Mouse (Mus musculus) stomach, postnatal 0 days (tissue): ENCODE data around the gene Alkbh8. TPM values are rescaled to one million over a fixed set of nuclear protein-coding genes. Genes with fewer than 3 reads are reported as not detected.
"Not testable (repeated sequence)": the region's sequence is repeated elsewhere in the genome, so short reads cannot be mapped to it uniquely, and the experiment has no call there.

Source experiments
- ATAC-seq: fragments of 200-750 bp; cut with Nextera tagmentation; 2 replicates; pipeline ENCODE4 v1.8.0; 2017; ENCODE audit not compliant: low FRiP score, low TSS enrichment
- DNase-seq: peaks from one replicate; pipeline ENCODE4 v3.0.0-alpha.2; 2016; ENCODE audit warnings: low spot score
- H3K27ac ChIP-seq: fragments of 300-500 bp; sonication (generic); replicated peaks from 2 replicates; pipeline ENCODE4 v1.5.1; 2014; ENCODE audit warnings: mild to moderate bottlenecking, control low read depth
- H3K27me3 ChIP-seq: fragments of 300-500 bp; sonication (generic); 2 replicates; pipeline ENCODE4 v1.6.1; 2014; ENCODE audit warnings: low read length; ENCODE audit not compliant: control insufficient read depth, insufficient read depth
- H3K36me3 ChIP-seq: fragments of 300-500 bp; sonication (generic); 2 replicates; pipeline ENCODE4 v1.6.1; 2014; ENCODE audit warnings: low read length, mixed read lengths; ENCODE audit not compliant: control insufficient read depth, insufficient read depth
- H3K4me1 ChIP-seq: fragments of 300-500 bp; sonication (generic); replicated peaks from 2 replicates; pipeline ENCODE4 v1.6.1; 2014; ENCODE audit warnings: antibody characterized with exemption; ENCODE audit not compliant: control insufficient read depth, insufficient read depth
- H3K4me2 ChIP-seq: fragments of 300-500 bp; sonication (generic); replicated peaks from 2 replicates; pipeline ENCODE4 v1.6.1; 2014; ENCODE audit warnings: low read depth, mild to moderate bottlenecking, control low read depth, moderate library complexity
- H3K4me3 ChIP-seq: fragments of 300-500 bp; sonication (generic); 2 replicates; pipeline ENCODE4 v1.5.1; 2014; ENCODE audit warnings: low read depth, low read length, control low read depth
- H3K9ac ChIP-seq: fragments of 300-500 bp; sonication (generic); 2 replicates; pipeline ENCODE4 v1.6.1; 2014; ENCODE audit warnings: mild to moderate bottlenecking, low read length, control low read depth, mixed read lengths
- H3K9me3 ChIP-seq: fragments of 300-500 bp; sonication (generic); 2 replicates; pipeline ENCODE4 v1.6.1; 2016; ENCODE audit warnings: low read length; ENCODE audit not compliant: control insufficient read depth
- CTCF ChIP-seq: IDR thresholded peaks from 2 replicates; pipeline ENCODE4 v1.5.1; 2016; ENCODE audit warnings: antibody characterized with exemption, low read depth, mild to moderate bottlenecking, moderate library complexity
- EP300 ChIP-seq: optimal IDR thresholded peaks from 2 replicates; pipeline ENCODE3; 2016; ENCODE audit warnings: antibody characterized with exemption
- WGBS: fragments of 180-500 bp; shearing (Covaris S2); extraction: QIAGEN DNeasy Blood & Tissue Kit; methylation state at CpG from one replicate; pipeline ENCODE4 v1.1.7; 2014; 5-methylcytosine and 5-hydroxymethylcytosine counted together
- polyA plus RNA-seq: library from polyadenylated mRNA; unstranded; fragments of >200 nt; fragmentation: Nextera tagmentation; extraction: Ambion mirVana; gene quantifications from 2 replicates; pipeline ENCODE4 v1.2.1, GENCODE M21; 2015

Gene Alkbh8
- polyA plus RNA-seq: 7.9 and 8.7 TPM in 2 replicates

DNA sequence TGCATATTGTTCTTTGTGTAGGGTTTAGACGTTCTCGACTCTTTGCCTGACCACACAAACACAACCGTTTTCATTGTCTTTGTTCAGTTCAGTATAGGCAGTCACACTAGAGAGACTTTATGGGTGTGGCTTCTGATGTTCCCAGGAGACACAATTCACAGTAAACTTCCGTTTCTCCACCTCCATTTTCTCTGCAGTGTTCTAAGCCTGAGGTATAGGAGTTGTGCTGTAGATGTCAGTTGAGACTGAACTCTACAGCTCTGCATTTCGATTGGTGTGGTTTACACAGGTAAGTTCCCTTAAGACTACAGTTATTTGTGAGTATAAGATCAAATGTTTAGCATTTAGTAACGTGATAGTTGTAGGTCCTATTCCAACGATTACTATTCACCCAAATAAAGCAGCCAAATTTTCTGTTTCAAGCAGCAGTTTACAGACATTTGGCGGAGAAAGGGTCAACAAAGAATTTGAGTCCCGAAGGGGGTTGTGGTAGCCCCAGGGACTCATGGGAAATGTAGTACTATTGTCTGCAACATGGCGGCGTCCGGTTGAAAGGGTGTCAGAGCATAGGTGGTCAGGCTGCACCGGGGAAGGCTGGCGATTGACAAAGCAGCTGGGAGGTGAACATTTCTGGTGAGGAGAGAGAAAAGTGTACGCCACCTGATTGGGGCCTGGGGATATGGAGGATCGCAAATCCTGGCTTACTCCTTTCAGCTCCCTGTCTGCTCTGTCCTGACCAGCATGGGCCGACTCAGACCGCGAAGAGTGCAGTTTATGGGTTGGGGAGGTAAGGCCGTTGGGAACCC, at the start of gene Alkbh8:
TSS of gene Alkbh8 (plus strand) at position 179 of the 806 bp plus-strand sequence.
- peak; percentile 96 for ATAC-seq
- peak; percentile 81 for DNase-seq
- Histone ChIP-seq H3K4me3 (peak within 1 kb of the TSS; percentile 81), H3K9ac (peak within 1 kb of the TSS; percentile 74), H3K4me1 (no peaks in the 10 kb centered on the region), H3K4me2 (peak within 1 kb of the TSS; percentile 72), H3K36me3 (no peaks in the 10 kb centered on the region; the same call in 1 of the 2 replicates), H3K27me3 (no peaks in the 10 kb centered on the region), H3K27ac (0 out of 2 replicates have a peak within 1 kb of the TSS, but pooled peaks have one; percentile 26), H3K9me3 (no peaks in the 10 kb centered on the region)
- 4% methylated on average over 20 of the region's 20 CpGs for WGBS
- TF ChIP-seq CTCF (peak; percentile 48), EP300 (no peak)

DNA sequence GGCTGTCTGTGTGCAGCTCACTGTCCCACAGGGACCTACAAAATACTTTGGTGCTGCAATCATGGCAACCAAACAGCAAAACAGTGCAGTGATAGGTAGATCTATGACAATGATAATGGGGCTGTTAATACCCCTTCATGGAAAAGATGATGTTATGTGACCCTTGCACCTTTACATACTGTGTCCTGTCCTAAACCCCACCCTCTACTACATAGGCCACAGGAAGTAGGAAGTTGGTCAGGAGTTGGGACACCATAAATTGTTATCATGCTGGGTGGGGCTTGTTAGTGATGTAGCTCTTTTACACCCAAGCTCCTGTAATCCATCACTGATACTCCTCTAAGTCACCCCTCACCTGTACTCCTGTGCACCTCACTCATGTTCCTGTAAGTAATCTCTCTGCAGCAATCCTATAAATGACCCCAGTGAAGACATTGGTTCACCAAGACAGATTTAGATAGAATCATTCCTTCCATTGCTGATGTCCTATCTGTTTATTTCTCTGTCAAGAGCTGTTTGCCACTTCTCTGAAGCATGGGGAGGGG, 25.6 kb upstream of the Alkbh8 start:
- H3K4me1 ChIP-seq: no peaks in the 10 kb centered on the region
- TF ChIP-seq CTCF: no peak
- TF ChIP-seq EP300: no peak
- H3K27ac ChIP-seq: no peak overlapping the region
- no peak overlapping the region for H3K4me3 ChIP-seq
- H3K4me2 ChIP-seq: no peak overlapping the region
- no peaks in the 10 kb centered on the region for H3K27me3 ChIP-seq
- H3K9me3 ChIP-seq: no peaks in the 10 kb centered on the region
- no peaks in the 10 kb centered on the region for H3K36me3 ChIP-seq
- no peak for DNase-seq
- peak; percentile 67; the same call in 1 of the 2 replicates for ATAC-seq
- no peak overlapping the region for H3K9ac ChIP-seq

DNA sequence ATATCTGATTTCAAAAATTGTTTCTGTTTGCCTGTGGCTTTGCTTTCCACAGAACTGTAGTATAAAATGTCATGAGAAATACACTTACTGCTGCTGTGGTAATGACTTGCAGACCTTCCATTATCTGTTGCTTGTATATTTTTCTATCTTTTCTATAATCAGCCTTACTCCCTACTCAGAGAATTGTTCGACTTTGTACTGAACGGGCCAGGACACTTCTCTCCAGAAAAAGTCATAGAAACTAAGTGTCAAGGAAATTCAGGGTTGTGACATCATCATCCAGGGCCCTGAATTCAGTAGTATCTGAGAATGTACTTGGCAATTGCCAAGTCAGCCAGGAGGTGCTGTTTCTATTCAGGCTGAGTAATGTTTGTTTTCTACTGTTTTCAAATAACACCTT, 24.9 kb upstream of the Alkbh8 start:
- Histone ChIP-seq H3K27ac (no peak overlapping the region), H3K27me3 (no peaks in the 10 kb centered on the region), H3K4me1 (no peaks in the 10 kb centered on the region), H3K9me3 (no peaks in the 10 kb centered on the region), H3K9ac (no peak overlapping the region), H3K4me2 (no peak overlapping the region), H3K36me3 (no peaks in the 10 kb centered on the region), H3K4me3 (no peak overlapping the region)
- ATAC-seq: 0 out of 2 replicates have a peak, but pooled peaks have one; percentile 24
- 79% methylated on average over 2 of the region's 2 CpGs for WGBS
- no peak for DNase-seq
- no peak for TF ChIP-seq CTCF
- TF ChIP-seq EP300: no peak

DNA sequence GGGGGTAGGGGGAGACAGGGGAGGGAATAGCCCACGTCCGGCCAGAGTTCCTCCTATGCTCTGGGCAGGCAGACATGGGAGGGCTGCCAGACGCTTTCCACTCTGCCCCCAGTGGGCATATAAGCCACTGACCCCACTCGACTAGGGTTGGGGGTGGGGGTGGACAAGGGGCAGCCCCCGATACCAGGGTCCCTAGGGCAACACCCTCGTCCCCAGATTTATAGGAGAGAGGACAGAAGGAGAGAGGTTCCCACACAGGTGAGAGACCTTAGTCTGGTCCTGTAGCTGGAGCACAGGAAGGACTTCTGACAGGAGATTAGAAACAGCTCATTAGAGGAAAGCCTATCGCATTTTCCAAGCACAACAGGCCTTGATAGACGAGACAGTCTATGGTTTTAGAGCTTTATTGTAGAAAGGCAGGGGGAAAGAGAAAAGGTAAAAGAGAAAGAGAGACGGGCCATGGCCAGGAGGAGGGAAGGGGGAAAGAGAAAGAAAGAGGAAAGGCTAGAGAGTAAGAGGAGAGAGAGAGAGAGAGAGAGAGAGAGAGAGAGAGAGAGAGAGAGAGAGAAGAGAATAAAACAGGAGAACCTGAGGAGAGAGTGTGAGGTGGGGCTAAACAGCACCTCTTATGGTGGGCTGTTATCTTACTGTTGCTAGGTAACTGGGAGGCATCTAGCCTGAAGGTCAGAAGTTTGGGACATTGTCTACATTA, 7.4 kb upstream of the Alkbh8 start:
- 44% methylated on average over 9 of the region's 9 CpGs for WGBS
- H3K36me3 ChIP-seq, H3K27ac ChIP-seq, H3K27me3 ChIP-seq, H3K4me1 ChIP-seq, H3K4me2 ChIP-seq, H3K9me3 ChIP-seq, ATAC-seq, H3K4me3 ChIP-seq, H3K9ac ChIP-seq, DNase-seq: not testable (repeated sequence)

GRCm38 (mm10) chr9:3328054-3328595, 6.8 kb upstream of the Alkbh8 start:
- H3K4me2 ChIP-seq: no peak overlapping the region
- WGBS: 25% methylated on average over 3 of the region's 3 CpGs
- ATAC-seq: no peak

More at GRCm38 (mm10) chr9:3328054-3328595, 6.8 kb upstream of the Alkbh8 start:
- Histone ChIP-seq H3K27me3 (no peaks in the 10 kb centered on the region), H3K27ac (no peak overlapping the region), H3K9me3 (no peaks in the 10 kb centered on the region), H3K4me1 (no peaks in the 10 kb centered on the region), H3K9ac (no peak overlapping the region), H3K4me3 (no peak overlapping the region), H3K36me3 (no peaks in the 10 kb centered on the region)
- no peak for DNase-seq
- TF ChIP-seq CTCF (no peak), EP300 (no peak)
